Mouse (Mus musculus): ENCODE data around the gene Cd47.

The Cd47 gene

DNA sequence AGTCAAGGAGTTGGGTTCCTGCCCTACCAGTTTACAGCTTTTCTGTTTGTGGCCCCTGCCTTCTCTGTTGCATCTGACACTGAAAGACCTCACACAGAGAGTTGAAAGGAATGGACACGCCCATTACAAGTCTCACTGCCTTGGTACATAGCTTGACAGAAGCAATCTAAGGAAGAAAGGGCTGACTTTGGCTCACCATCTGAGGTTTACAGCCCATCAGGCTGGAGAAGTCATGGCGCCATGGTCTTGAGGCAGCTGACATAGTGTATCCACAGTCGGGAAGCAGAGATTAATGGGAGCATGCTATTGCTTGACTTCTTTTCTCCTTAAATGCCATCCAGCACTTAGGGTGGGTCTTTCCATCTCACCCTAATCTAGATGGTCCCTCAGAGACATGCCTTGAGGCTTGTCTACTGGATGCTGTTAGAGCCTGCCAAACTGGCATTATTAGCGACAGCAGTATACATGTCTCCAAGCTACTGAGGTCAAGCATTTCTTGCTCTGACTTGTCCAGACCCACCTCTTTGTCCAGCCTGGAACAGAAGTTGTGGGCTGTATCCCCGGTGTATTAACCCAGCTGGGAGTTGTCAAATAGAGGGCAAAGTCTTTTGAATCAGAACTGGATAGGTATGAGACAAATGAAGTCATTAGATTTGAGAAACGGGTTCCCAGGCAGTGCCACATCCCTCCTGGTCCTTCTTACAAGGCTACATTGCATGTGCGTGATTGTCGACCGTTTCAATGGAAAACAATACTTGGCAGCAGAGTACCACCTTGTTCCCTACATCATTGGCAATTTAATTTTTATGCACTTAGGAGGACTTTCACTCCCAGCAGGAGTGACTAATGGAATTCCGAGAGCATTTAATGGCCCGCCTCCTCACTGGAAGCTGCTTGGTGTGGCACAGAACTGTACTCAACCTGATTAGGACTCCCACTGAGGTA, 115.5 kb downstream of the Cd47 start:
- DNase-seq: no peak

DNA sequence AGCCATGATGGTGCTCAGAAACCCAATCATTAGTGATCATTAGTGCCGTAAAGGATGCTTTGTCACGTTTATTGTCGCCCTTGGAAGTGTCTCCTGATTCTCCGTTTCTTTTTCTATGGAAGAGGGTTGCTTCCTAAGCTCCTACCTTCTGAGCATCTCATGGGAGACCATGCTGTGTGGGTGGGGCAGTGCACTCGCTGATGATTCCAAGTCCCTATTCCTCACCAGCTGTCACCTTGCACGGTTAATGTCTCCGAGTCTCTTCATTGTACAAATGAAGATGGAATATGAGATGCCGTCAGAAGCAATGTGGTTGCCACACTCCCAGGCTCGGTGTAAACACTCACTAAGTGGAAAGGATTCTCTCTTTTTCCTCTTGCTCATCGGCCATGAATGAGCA, 119.9 kb downstream of the Cd47 start:
- no peak for DNase-seq

DNA sequence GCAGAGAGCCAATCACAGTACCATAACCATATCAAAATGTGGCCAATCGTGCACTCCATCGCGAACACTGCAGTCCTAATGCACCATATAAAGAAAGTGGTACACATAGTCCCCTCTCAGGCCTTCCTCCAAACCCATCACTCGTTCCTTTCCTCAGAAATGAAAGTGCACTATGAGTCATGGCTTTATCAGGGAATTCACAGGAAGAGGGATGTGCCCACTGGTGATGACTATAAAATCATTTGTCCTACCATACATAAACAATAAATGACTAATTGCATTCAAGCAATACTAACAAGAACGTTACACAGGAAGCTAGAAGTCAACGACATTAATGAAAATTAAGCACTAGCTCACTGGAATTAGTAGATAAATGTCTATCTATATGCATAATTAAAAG, 121.3 kb downstream of the Cd47 start:
- no peak for DNase-seq

DNA sequence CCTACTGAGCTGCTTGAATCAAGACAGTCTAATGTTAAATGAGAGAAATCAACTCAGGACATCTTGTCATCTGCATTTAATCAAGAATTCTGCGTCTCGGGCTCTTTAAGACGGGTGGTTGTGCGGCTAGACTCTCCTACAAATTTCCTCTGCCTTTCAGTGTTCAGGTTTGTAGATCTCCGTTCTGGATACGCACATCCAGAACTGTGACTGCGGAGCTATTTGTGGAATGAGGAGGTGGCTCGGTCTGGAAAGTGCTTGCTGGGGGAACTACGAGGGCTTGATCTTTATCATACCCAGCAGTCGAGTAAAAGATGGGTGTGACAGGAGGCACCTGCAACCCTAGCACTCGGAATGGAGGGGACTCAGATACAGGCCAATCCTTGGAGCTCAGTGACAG, 121.8 kb downstream of the Cd47 start:
- no peak for DNase-seq

DNA sequence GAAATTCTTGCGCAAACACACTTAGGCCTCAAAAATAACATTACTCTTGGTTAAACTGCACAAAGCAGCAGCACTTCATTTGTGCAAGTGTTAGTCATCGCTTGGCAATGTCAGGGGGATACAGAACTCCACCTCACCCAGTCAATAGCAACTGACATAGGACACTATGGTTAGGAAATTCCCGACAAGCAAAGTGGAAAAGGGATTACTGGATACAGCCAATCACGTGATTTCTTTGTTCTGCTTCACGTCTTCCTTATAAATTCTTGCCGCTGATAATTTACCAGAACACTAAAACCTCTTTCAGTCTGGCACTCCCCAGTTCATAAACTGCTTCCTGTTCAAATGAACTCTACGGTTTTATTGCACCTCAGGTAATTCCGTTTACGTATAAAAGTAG, 123.4 kb downstream of the Cd47 start:
- peak in 1 of 2 experiments; percentile 56 for DNase-seq

DNA sequence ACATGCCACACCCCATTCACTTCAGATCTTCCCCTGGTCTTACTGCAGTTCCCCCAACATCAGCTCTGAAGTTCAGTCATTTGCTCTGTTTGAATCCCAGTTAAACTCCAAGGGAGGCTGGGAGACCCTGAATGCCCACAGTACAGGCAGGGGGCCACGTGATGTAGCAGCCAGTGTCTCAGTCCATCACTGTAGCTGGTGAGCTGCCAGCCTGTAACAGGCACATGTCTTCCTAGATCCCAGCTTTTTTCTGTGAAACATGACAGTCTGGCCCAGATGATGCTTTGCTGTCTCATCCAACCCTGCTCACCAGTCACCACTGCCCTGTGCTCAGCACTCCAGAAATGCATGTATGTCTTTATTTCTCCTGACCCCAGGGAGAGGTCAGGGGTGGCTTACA, 124.6 kb downstream of the Cd47 start:
- DNase-seq: no peak

DNA sequence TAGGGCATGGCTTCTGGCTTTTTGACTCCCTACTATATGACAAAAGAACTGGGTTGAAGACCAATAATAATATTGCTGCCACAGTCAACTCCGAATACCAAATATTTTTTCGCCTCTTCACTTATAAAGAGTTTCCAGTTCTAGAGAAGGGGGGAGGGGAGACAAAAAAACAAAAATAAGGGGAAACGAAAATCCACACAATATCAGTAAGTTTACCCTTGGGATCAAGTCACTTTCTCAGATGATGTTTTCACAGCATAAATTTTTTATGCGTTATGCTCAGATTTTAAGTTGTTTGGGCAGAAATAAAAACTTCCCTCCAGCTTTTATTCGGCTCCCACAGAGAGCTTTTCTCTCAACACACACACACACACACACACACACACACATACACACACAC, 132.9 kb downstream of the Cd47 start:
- DNase-seq: no peak

DNA sequence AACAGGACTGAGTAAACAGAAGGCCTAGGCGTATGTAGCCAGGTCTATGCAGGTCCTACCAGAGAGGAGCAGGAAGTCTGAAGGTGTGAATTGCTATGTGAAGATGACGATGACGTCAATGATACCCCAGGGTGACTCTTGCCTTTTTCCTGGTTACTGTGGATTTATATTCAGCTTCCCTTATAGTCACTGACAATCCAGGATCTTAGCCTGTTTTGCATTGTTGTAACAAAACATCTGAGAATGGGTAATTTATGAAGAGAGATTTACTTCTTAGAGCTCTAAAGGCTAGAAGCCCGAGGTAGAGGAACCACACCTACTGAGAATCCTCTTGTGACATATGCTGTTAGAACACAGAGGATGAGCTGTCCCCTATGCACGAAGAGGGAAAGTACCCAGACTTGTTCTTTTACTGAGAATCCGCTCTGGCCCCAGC, 135.7 kb downstream of the Cd47 start:
- DNase-seq: no peak

DNA sequence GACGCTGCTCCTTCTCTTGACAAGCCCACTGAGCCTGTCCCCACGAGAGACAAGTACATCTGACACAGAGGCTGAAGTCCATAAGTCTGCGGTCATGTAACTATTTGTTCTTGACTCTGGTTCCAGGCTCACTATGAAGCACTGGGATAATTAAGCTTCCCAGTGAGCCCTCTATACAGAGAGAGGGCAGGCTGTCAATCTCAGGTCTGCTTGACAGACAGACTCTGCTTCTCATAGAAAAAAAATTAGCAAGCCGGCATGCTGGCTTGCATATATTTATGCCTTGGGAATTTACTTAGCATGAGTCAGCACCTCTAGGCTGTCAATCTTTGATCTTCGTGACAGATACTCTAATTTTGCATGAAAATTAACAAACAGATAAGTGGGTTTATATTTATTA, 136.5 kb downstream of the Cd47 start:
- no peak for DNase-seq

DNA sequence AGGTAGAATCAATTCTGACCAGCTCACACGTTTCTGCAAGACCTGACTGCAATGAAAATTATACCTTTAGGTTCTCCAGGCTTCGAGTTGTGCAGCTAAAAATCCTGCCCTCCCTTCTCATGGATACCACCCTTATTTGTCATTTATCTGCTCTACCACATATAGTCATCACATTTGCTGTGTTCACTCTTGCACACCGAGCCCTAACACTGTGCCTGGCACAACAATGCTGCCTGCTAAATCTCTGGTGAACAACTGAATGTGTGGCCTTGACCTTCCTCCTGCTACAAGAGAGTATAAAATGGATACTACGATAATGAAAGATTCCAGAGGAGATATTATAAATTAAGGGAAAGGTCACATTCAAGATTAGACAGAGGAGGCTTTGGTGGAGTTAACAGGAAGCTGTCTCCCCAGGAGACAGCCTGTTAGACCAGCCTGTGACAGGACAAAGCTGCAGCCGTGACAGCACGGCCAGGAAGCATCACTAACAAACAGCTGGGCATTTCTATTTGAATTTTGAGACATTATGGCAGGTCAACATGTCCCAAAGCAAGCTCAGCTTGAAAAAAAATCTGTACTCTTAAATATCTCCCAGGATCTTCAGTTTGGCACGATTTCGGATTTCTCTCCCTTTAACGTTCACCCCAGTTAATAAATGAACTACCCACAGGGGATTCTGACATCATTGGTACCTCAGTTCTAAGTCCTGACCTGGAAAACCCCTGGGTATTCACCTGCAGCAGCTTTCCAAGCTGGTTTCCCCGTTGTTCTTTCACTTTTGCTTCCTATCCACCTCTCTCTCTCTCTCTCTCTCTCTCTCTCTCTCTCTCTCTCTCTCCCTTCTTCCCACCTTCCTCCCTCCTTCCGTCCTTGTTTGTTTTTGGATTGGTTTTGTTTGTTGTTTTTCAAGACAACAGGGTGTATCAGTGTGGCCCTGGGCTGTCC, 137.2 kb downstream of the Cd47 start:
- no peak for DNase-seq

DNA sequence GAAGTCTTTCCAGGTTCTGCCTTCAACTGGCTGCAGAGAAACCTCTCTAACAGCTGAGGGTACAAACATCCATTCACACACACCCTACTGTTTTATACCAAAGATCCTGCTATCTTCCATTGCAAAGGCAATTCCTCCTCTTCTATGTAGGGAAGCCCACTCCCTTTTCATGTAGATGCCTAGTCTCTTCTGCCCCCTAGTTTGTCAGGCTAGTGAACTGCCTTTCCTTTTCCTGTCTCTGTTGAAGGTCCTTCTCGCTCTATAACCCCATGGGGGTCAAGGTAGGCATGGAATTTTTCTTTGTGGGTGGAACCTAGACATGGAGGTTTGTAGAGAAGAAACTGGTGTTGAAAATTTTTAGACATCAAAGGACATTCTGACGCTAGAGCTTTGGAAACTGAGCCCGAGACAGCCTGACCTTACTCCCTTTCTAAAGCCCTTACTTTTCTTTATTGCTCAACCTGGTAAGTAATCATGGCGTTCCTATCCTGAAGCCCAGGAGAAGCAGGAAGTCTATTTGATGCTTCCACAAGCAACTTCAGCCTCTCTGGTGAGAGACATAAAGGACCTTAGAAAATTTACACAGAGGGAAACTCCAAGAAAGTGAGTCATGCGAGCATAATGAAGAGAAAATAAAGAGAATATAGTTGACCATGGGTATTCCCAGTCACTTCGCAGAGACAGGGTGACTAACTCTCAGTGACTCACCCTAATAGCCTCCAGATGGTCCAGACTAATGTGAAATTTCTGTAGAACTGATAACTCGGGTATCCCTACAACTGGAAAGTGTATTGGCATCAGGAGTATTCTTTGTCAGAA, 138.4 kb downstream of the Cd47 start:
- DNase-seq: no peak

DNA sequence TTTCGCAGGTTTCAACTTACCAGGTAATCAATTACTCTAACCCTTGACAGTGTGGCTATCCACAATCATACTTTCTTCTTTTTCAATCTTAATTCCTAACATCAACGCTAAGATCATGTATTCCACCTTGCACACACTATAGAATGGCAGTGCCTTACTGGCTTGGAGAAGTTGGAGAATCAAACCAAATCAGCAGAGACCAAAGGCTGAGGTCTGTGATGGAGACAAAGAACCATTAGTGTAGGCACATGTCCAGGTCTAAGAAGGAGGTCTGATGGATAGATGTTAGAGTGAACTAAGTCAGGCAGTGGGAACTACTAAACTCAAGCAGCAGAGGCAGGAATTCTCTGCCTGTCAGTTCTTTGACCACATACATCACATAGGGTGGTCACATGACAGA, 139.0 kb downstream of the Cd47 start:
- DNase-seq: no peak

DNA sequence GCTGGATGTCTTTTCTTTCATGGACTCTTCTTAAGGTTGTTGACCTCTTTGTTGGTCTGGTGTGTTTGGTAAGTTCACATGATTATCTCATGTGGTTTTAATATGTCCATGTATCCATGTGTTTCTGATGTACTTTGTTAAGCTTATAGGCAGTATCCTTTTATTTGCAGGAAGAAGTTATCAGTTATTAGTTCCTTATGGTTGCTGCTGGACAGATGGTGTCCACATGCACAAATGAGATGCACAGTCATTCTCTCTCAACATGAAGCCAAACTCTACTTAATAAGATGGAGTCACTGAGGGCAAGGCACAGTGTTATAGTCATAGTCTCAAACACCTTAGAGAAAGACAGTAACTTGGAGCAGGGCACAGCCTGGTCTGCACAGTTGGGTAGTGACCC, 140.1 kb downstream of the Cd47 start:
- DNase-seq: no peak

DNA sequence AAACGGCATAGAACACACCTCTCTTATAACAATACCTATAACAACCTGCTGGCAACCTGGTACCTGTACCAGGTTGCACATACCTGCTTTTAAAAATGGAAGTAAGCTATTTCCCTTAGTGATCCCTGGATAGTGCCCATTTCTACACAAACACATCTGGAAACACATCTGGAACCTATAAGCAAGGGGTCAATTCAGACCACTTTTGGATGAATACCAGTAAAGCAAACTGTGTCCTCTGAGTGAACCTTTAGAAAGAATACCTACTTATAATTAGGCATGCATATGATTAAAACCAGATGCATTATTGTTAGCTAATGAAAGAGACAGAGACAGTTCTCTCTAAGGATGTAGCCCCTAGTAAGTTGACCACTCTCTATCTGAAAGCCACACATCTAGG, 140.7 kb downstream of the Cd47 start:
- DNase-seq: no peak

DNA sequence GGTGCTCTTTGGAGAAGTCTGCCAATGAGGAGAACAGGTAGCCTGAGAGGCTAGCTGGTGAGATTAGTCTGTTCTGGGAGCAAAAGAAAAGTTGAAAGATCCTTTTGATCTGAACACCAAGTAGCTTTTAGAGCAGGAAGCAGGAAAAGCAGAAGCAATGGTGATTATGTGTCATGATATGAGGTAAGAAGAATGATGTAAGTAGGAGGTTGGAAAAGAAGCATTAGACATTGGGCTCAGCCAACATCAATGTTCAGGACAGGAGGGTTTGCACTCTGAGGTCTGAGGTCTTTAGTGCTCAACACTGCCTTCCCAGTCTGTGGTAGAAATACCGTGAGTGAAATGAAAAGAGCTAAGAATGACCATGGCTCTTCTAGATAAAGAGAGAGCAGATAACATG, 143.4 kb downstream of the Cd47 start:
- no peak for DNase-seq

DNA sequence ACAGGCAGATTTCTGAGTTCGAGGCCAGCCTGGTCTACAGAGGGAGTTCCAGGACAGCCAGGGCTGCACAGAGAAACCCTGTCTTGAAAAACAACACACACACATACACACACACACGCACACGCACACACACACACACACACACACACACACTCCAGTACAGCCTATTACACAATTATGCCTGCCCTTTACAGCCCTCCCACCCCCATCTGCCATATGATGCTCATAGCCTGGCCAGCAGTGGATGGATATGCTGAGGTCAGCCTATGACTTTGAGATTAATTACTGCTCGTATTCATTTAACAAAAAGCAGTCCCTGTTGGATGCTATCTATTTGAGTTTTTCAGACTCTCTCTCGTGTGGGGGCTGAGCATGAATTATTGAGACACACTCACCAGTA, 144.8 kb downstream of the Cd47 start:
- no peak for DNase-seq

DNA sequence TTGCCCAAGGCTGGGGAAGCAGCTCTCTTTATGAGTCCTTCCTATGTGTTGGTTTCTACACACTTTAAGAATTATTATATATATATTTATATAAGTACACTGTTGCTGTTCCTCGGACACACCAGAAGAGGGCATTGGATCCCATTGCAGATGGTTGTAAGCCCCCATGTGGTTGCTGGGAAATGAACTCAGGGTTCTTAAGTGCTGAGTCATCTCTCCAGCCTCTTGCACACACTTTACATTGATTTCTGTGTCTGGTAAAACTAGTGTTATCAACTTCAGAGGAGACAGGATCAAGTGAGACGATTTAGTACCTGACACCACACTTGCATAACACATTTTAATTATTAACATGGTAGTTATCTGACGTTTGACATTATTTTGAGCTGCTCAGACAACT, 146.7 kb downstream of the Cd47 start:
- no peak for DNase-seq

DNA sequence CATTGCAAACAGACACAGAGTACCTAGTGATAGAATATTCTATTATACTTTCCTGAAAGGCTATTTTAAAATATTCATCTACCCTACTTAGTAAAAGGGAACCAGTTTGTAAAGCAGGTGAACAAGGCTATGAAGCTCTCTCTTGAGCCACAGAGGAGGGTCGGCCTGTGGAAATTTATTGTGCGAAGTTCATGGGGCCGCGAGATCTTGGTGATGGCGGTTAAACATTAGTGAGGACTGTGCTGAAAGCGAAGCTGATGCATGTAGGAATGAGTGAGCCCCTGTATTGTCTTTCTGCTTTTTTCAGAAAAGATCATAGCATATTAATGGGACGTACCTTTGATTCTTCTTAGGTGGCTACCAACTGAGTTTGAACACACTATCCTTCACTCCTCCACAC, 147.3 kb downstream of the Cd47 start:
- no peak for DNase-seq

DNA sequence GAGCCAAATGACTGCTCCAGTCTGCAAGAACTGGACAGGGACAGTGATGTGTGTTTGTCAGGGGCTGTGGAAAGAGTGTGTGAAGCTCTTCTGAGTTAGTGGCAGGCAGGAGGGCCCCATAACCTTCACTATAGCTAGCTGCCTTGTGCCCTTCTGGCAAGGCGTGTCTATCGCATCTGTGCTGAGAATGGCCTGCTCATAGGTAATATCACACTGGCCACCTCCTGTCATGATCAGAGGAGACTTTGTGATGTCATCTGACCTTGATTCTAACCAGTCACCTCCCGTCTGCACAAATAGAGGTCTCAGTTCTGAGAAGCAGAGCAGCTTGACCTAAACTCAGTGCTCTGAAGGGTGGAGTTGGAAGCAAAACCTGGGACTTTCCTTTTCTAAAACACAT, 148.0 kb downstream of the Cd47 start:
- DNase-seq: no peak

DNA sequence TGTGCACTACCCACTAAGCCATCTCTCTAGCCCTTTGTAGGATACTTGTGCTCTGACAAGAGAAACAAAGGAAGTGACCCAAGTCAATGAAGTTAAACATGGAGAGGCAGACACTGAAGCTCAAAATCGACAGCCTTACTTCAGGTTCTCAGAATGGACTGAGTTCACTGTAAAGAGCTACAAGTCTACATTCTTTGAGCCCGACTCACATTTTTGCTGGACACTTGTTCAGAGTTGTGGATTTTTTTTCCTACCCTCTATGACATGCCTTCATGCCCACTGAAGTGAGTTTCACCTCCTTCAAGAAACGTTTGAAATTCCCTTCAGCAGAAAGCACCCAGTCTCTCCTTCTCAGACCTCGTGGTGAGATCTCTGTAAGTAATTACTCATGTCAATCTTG, 148.9 kb downstream of the Cd47 start:
- no peak for DNase-seq

DNA sequence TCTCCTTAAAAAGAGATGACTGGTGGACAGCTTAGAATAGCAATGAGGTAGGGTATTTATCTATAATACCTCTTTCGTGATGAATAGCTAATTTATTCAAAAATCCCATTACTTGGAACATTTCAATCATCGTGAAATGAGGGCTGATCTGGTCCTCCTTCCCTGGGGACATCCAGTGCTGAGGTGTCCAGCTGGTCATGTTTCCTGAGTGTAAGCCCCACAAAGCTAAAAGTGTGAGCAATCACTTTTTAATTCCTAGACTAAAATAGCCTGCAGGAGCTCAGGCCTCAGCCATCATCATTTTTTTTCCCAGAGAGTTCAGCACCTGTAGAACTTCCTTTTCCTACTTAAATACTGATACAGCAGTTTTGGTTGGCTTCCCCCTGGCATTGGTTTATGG, 150.0 kb downstream of the Cd47 start:
- DNase-seq: no peak

DNA sequence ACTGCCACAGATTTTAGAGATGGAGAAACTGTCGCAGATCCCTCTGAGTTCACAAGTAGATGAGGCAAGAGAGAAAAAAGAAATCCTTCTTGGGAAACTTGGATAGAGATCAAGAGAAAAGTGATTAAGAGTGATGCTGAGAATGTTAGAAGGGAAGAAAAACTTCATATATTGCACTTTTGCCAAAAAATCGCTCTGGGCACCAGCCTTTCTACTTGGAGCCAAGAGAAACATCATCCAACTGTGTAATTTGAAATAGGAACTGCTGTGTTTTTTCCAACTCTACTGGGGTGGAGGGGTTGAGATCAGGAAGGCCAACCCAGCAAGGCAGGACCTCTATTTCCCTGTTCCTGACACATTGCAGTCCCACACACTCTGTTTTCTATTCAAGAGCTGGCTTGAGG, 151.0 kb downstream of the Cd47 start:
- peak; percentile 24 to 48 for DNase-seq
